Mouse (Mus musculus) left cerebral cortex, postnatal 25 days (tissue): Measurements from ENCODE around the gene Alkbh2. TPM values are rescaled to one million over a fixed set of nuclear protein-coding genes. Genes with fewer than 3 reads are reported as not detected.
A peak's percentile ranks its signal among the peaks of the same experiment; 100 is the strongest.

Experiments used
- DNase-seq, 2 experiments: peaks; one replicate each; pipeline ENCODE4 v3.0.0; 2022; ENCODE audit warnings: low spot score in 2 of 2, mixed read lengths in 1 of 2
- intact Hi-C: fragments of 180-260 bp; cut with DNase I; formaldehyde crosslinking; loops from one replicate; pipeline ENCODE4 v1.15.1; 2025
- total RNA-seq, 2 experiments: library from RNA; stranded (reverse); gene quantifications; 2 replicates each; pipeline ENCODE4 v1.2.3; 2021

Alkbh2 gene
- 1 to 10 TPM; 5.2 to 5.4 TPM for total RNA-seq

DNA sequence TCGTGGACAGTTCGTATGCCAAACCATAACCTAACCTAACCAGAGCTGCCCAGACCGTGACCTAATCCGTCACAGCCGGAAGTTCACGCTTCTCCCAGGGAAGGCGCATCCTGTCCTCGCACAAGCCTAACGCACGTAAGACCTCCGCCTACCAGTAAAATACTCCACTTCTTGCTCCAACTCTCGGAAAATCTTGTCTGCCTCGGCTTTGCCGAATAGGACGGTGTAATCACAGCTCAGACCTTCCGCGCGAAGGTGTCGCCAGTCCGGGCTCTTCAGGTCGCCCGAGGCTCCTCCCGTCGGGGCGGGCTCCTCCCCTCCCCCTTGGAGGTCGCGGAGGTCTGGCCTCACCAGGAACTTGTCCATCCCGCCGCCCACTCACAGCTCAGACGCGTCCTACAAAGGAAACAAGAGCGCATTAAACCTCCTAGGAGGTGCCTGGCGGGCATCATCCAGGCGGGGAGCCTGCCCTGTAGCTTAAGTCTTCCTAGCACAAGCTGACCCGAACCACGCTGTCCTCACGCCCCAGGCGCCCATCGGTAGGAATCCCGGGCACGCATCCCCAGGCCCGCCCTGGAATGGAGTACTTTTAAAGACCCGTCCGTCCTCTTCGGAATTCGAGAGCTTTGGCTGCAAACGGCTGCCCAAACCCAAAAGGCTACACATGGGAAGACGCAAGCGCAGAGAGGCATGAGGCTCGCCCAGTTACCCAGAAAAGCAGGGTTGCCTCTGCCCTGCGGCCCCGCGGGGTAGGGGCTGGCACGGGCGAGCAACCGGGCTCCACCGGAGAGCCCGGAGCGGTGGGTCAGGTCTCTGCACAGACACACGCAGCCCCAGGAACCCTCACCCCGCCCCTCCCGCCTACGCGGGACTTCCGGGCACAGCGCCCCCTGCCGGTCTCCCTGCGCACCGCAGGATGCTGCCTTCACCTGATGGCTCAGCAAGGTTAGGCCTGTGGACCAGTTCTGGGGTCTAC is at the start of gene Alkbh2:
Alkbh2 (minus strand) TSS at position 845 of the 976 bp plus-strand sequence.
- intact Hi-C loops = loop anchor here (5.0 kb wide), 1 partner anchor 75 kb away; no protein-coding TSS in a partner anchor

DNA sequence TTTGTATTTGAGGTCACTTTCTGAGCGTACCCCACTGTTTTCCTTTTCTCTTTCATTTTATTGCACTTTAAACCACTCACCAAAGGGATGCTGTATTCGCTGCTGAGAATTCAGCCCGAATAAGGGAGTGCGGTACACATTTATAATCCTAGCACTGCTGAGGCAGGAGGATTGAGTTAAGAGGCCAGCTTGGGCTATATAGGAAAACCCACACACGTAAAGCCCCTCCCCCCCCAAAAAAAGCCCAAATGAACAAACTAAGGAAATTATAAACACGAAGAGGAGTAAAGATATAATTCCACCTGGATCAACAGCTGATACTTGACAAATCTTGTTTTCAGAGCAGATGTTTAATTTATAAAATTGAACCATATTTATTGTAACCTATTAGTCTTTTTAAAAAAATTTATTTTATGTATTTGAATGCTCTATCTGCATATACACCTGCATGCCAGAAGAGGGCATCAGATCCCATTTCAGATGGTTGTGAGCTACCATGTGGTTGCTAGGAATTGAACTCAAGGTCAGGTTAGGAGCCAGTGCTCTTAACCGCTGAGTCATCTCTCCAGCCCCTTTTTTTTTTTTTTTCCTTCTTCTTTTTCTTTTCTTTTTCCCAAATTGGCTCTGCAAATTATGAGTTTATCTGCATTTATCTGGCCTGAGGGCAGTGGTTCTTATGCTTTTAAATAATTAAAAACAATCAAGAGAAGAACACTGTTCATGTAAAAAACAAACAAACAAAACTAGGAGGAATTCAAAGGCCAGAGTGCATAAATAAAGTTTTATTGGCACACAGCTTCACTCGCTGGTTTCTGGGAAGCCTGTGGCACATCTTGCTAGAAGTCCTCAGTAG is 48.8 kb upstream of the Alkbh2 start:
- DNase-seq = no peak
- intact Hi-C loops = loop anchor here (10.0 kb wide), 1 partner anchor 128 kb away; no protein-coding TSS in a partner anchor

More for the DNA sequence above, at the start of gene Alkbh2:
- DNase-seq = peak; percentile 68

DNA sequence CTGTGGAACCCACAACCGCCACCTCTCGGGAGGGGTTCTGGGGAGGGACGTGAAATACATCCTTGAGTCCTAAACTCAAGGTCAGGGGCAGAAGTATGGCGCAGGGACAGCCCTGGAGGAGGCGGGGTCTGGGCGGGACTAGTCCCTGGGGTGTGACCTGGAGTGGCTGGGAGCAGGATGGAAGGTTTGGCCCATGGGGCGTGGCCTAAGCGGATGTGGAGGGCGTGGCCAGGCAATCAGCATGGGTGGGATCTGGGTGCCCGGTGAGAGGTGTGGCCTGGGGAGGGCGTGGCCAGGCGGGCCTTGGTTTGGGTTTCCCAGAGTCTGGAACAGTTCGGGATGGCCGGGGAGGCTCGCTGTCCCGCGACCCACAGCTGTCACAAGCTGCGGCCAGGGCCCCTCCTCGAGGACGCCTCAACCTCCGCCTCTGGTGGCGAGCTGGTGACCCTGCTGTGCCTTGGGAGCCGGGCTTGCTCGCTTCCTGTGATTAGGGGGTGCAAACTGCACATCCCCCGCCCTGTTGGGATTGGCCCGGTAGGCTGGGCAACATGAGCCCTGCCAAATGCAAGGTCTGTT is 47.7 kb upstream of the Alkbh2 start:
- intact Hi-C loops = loop anchor here (10.0 kb wide), 1 partner anchor 129 kb away; no protein-coding TSS in a partner anchor
- peak; percentile 33 to 61 for DNase-seq

DNA sequence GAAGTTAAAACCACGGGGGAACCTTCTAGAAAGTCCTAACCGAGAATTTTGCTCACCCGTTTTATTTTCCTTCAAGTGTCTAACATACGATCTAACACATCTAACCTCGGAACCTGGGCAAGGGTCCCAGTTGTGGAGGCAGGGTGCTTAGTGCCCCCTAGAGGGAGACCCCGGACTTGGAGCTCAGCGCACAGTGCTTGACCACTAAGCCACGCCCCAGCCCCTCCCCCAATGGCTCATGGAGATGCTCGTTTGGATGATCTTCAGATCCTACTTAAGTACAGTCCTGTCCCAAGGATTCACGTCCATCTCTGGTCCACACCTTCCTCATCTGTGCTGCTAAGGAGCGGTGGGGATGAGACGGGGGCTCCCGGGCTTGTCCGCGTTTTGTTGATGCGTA is 46.6 kb upstream of the Alkbh2 start:
- intact Hi-C loops = loop anchor here (10.0 kb wide), 1 partner anchor 130 kb away; no protein-coding TSS in a partner anchor
- DNase-seq = no peak

GRCm38 (mm10) chr5:114173877-114174581 is 46.0 kb upstream of the Alkbh2 start:
- intact Hi-C loops = loop anchor here (10.0 kb wide), 1 partner anchor 131 kb away; no protein-coding TSS in a partner anchor
- no peak for DNase-seq

- intact Hi-C loops = loop anchor here (10.0 kb wide), 1 partner anchor 131 kb away; no protein-coding TSS in a partner anchor
Measured at GRCm38 (mm10) chr5:114173458-114173857, 45.4 kb upstream of the Alkbh2 start.

DNA sequence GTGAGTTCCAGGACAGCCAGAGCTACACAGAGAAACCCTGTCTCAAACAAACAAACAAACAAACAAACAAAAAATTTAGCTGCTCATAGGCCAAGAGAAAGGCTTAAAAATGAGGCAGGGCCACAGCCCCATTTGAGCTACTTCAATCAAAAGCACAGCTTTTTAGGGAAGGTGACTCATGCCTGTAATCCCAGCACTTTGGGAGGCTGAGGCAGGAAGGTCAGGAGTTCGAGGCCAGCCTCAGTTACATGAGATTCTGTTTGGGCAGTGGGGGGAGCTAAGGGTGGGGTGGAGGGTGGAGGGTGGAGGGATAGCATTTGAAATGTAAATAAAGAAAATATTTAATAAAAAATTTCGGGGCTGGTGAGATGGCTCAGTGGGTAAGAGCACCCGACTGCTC is 44.9 kb upstream of the Alkbh2 start:
- DNase-seq = no peak
- intact Hi-C loops = loop anchor here (10.0 kb wide), 1 partner anchor 132 kb away; no protein-coding TSS in a partner anchor

More at GRCm38 (mm10) chr5:114173458-114173857, 45.4 kb upstream of the Alkbh2 start:
- DNase-seq = no peak

GRCm38 (mm10) chr5:114170345-114170744 is 42.3 kb upstream of the Alkbh2 start:
- DNase-seq = no peak
- intact Hi-C loops = loop anchor here (10.0 kb wide), 1 partner anchor 134 kb away; no protein-coding TSS in a partner anchor

- intact Hi-C loops = no loop called here
- DNase-seq = peak; percentile 17 to 76
Measured at GRCm38 (mm10) chr5:114163117-114163696, 35.2 kb upstream of the Alkbh2 start.

- peak in 1 of 2 experiments; percentile 12 for DNase-seq
- intact Hi-C loops = no loop called here
Measured at GRCm38 (mm10) chr5:114162106-114162815, 34.2 kb upstream of the Alkbh2 start.

GRCm38 (mm10) chr5:114161424-114161823 is 33.4 kb upstream of the Alkbh2 start:
- intact Hi-C loops = no loop called here
- no peak for DNase-seq

DNA sequence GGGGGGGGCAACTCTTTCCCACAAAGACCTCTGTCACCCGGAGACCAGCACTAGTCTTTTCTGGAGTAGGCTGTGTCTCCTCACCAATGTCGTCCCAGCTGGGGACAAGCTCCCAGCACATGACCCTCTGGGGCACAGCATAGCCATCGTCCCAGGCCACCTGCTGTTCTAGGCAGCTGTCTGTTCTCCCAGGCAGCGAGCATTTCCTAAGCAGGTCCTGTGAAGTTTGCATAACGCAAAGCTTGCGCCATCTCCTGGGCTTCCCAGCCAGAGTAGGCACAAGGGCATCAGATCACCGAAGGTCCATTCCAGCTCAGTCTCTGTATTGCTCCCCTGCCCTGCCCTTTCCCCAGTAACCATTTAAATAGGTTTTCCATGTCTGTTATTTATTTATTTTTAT is 29.2 kb upstream of the Alkbh2 start:
- no peak for DNase-seq
- intact Hi-C loops = no loop called here

GRCm38 (mm10) chr5:114155168-114155933 is 27.3 kb upstream of the Alkbh2 start:
- intact Hi-C loops = no loop called here
- DNase-seq = no peak

DNA sequence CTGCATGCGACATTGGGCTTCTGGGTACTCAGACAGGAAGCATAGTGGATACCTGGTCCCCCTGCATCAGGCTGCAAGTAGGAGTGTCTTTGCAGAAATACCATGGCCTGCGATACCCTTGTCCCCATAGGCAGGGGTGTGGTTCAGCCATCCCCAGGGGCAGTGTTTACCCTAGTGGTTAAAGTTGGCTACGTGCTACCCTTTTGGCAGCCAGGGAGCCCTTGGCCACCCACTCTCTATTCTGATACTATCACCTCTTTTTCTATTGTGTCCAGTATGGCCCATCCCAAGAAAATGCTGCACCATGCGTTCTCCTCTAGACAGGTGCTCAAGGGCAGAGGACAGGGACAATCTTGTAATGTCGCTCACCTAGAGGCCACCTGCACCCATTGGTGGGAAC is 26.7 kb upstream of the Alkbh2 start:
- no peak for DNase-seq
- intact Hi-C loops = no loop called here

- intact Hi-C loops = no loop called here
- DNase-seq = no peak
Measured at GRCm38 (mm10) chr5:114153490-114153889, 25.5 kb upstream of the Alkbh2 start.

- DNase-seq = no peak
- intact Hi-C loops = no loop called here
Measured at GRCm38 (mm10) chr5:114152359-114153092, 24.5 kb upstream of the Alkbh2 start.
